Mouse (Mus musculus) lung, embryonic 14.5 days (tissue): ENCODE measurements at regions not wholly inside any gene's neighbourhood (a gene's known extent, or its start where the extent isn't known, plus 50 kb on each side); places are given as distances from the start of the nearest gene placed in this dataset.

Source experiments
- ATAC-seq: fragments of 200-750 bp; cut with Nextera tagmentation; 2 replicates; pipeline ENCODE4 v1.8.0; 2017; ENCODE audit warnings: mild to moderate bottlenecking, moderate TSS enrichment, moderate library complexity; ENCODE audit not compliant: insufficient read depth
- DNase-seq: peaks from one replicate; pipeline ENCODE4 v3.0.0-alpha.2; 2015
- H3K27ac ChIP-seq: fragments of 300-500 bp; sonication (generic); 2 replicates; pipeline ENCODE4 v1.5.1; 2014; ENCODE audit warnings: low read depth, mild to moderate bottlenecking, moderate library complexity
- H3K27me3 ChIP-seq: fragments of 300-500 bp; sonication (generic); 2 replicates; pipeline ENCODE4 v1.6.1; 2014; ENCODE audit warnings: low read length, control low read depth; ENCODE audit not compliant: insufficient read depth
- H3K36me3 ChIP-seq: fragments of 300-500 bp; sonication (generic); 2 replicates; pipeline ENCODE4 v1.6.1; 2014; ENCODE audit warnings: control low read depth; ENCODE audit not compliant: insufficient read depth
- H3K4me1 ChIP-seq: fragments of 300-500 bp; sonication (generic); 2 replicates; pipeline ENCODE4 v1.6.1; 2014; ENCODE audit warnings: antibody characterized with exemption, control low read depth; ENCODE audit not compliant: insufficient read depth
- H3K4me2 ChIP-seq: fragments of 300-500 bp; sonication (generic); 2 replicates; pipeline ENCODE4 v1.6.1; 2014; ENCODE audit warnings: mild to moderate bottlenecking
- H3K4me3 ChIP-seq: fragments of 300-500 bp; sonication (generic); 2 replicates; pipeline ENCODE4 v1.5.1; 2014; ENCODE audit warnings: low read depth, low read length
- H3K9ac ChIP-seq: fragments of 300-500 bp; sonication (generic); 2 replicates; pipeline ENCODE4 v1.6.1; 2014
- H3K9me3 ChIP-seq: fragments of 300-500 bp; sonication (generic); 2 replicates; pipeline ENCODE4 v1.6.1; 2016; ENCODE audit warnings: low read depth, low read length, control low read depth
- CTCF ChIP-seq: IDR thresholded peaks from 2 replicates; pipeline ENCODE4 v1.5.1; 2016; ENCODE audit warnings: antibody characterized with exemption, low read depth
- WGBS: fragments of 180-500 bp; shearing (Covaris S2); extraction: QIAGEN DNeasy Blood & Tissue Kit; methylation state at CpG from one replicate; pipeline ENCODE4 v1.1.7; 2014; 5-methylcytosine and 5-hydroxymethylcytosine counted together

DNA sequence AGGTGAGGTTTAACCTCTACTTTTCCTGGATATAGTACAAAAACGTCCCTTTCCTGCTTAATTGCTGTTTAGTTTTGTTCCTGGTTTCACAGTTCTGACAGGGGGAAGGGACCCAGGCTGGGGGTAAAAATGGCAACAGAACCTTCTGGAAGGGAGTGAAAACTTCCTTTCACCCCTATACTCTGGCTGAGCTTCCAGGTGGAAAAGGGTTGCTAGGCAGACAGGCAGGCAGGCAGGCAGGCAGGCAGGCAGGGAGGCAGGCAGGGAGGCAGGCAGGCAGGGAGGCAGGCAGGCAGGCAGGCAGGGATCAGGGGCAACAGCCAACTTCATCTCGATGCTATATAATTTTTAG lies 94.9 kb upstream of the Bmper start:
- Histone ChIP-seq H3K9me3 (no peaks in the 10 kb centered on the region), H3K4me1 (0 out of 2 replicates have a peak, but pooled peaks cover 3% of the 10 kb centered on the region), H3K36me3 (no peaks in the 10 kb centered on the region), H3K4me3 (no peak overlapping the region), H3K4me2 (no peak overlapping the region), H3K27ac (no peak overlapping the region), H3K27me3 (no peaks in the 10 kb centered on the region), H3K9ac (no peak overlapping the region)
- WGBS = 57% methylated on average over 2 of the region's 2 CpGs
- DNase-seq = no peak
- ATAC-seq = no peak
- no peak for TF ChIP-seq CTCF

DNA sequence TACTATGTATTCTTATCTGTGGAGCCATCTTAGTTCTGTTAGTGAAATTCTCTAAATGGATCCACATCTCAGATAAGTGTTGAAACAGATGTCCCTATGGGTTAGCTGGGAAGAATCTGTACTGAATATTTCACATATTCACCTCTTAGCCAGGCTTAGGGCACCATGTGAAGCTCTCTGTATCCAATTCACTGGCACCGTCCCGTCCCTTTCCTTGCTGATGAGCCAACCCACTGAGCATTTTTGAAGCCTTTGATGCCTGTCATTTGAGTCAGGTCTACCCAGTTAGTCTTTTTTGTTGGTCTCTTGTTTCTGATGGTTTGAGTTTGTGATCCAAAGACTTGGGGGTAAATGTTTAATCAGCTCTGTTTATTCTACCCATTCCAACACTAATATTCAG lies 88.9 kb upstream of the Bmper start:
- DNase-seq = no peak
- TF ChIP-seq CTCF = no peak
- H3K36me3 ChIP-seq = no peaks in the 10 kb centered on the region

DNA sequence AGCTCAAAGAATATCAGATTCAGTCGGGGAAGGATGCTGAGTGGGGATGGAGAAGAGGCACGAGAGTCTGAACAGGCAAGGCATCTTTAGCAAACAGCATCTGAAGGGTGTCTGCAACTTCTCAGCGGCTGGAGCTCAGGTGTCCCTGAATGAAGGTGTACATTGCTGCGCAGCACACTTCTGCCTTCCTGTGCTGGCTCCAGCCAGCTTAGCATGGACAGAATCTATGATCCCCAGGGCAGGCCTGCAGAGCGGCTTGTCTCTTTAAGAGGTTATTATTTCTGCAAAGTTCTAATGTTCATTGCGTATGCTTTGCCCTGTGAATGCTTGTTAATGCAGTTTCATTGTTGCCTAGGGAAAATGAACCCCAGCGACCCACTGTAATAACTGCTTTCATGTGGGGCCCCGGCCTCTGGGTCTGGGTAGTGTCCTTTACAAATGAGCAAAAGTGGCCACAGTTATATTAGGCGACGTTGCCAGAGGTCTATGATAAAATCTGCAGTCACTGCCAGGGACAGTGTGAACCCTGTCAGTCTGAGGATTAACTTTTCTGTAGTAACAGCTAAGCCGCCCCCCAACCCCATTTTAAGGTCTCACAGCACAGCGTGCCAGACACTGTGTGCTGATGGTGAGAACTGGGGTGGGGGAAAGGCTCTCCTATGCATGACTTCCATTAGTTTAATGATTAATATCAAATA lies 88.3 kb upstream of the Bmper start:
- no peaks in the 10 kb centered on the region for H3K27me3 ChIP-seq
- H3K27ac ChIP-seq = no peak overlapping the region
- no peak for TF ChIP-seq CTCF
- DNase-seq (peak; percentile 53), ATAC-seq (0 out of 2 replicates have a peak, but pooled peaks have one; percentile 22)
- H3K4me2 ChIP-seq = no peak overlapping the region
- no peak overlapping the region for H3K4me3 ChIP-seq
- WGBS = 47% methylated on average over 12 of the region's 12 CpGs
- H3K36me3 ChIP-seq = no peaks in the 10 kb centered on the region
- H3K9me3 ChIP-seq = no peaks in the 10 kb centered on the region
- peaks cover 5% of the 10 kb centered on the region; the same call in 1 of the 2 replicates for H3K4me1 ChIP-seq
- no peak overlapping the region for H3K9ac ChIP-seq

More for the DNA sequence above, 88.9 kb upstream of the Bmper start:
- Histone ChIP-seq H3K4me1 (peaks cover 5% of the 10 kb centered on the region; the same call in 1 of the 2 replicates), H3K9ac (no peak overlapping the region), H3K9me3 (no peaks in the 10 kb centered on the region), H3K27me3 (no peaks in the 10 kb centered on the region), H3K27ac (no peak overlapping the region), H3K4me2 (no peak overlapping the region), H3K4me3 (no peak overlapping the region)
- 68% methylated on average over 2 of the region's 2 CpGs for WGBS
- ATAC-seq = no peak

DNA sequence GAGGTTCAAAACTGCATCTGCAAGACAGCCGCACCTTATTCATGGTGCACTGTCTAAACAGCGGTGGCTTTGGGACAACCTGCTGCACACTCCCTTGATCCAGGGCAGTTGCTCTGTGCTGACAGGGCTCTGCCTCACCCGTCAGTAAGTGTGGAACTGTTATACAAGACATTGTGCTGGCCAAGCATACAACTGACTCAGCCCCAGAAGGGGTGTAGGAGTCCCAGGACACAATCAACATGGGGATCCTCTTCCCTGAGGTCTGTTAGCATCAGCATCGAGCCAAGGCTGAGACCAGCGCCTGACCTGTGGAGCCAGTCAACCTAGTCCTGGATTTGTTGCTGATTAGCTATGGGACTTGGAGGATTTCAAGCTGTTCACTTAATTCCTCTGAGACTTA lies 86.4 kb upstream of the Bmper start:
- DNase-seq = no peak

DNA sequence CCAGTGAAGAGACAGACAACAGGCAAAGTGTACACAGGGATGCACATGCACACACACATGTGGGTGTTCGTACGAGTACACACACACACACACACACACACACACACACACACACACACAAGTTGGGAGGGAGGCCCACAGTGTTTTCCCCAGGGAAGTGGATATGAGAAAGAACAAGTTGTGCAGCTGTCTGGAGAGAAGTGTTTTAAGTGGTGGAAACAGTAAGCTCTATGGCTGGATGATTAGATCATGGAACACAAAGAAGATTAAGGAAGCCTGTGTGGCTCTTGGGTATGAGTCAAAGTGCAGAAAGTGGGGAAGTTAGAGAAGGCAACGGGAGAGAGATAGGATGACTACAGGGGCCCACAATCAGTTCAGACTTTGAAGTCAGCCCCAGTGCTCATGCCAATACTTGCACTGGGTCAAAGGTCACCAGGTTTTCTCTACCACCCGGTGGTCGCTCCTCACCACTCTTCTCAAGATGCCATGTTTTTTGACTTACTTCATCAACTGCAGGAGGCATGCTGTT lies 85.1 kb upstream of the Bmper start:
- Histone ChIP-seq H3K4me2 (no peak overlapping the region), H3K9me3 (no peaks in the 10 kb centered on the region), H3K4me1 (peaks cover 2% of the 10 kb centered on the region; the same call in 1 of the 2 replicates), H3K4me3 (no peak overlapping the region), H3K27ac (no peak overlapping the region), H3K36me3 (no peaks in the 10 kb centered on the region), H3K9ac (no peak overlapping the region), H3K27me3 (no peaks in the 10 kb centered on the region)
- DNase-seq (no peak), ATAC-seq (no peak)
- 44% methylated on average over 5 of the region's 5 CpGs for WGBS
- no peak for TF ChIP-seq CTCF

More for the DNA sequence above, 86.4 kb upstream of the Bmper start:
- H3K9me3 ChIP-seq = no peaks in the 10 kb centered on the region
- ATAC-seq = no peak
- no peaks in the 10 kb centered on the region for H3K36me3 ChIP-seq
- no peaks in the 10 kb centered on the region for H3K27me3 ChIP-seq
- H3K4me2 ChIP-seq = no peak overlapping the region
- no peak overlapping the region for H3K9ac ChIP-seq
- H3K4me3 ChIP-seq = no peak overlapping the region
- no peak for TF ChIP-seq CTCF
- 78% methylated on average over 5 of the region's 5 CpGs for WGBS
- H3K4me1 ChIP-seq = peaks cover 2% of the 10 kb centered on the region; the same call in 1 of the 2 replicates
- H3K27ac ChIP-seq = no peak overlapping the region

DNA sequence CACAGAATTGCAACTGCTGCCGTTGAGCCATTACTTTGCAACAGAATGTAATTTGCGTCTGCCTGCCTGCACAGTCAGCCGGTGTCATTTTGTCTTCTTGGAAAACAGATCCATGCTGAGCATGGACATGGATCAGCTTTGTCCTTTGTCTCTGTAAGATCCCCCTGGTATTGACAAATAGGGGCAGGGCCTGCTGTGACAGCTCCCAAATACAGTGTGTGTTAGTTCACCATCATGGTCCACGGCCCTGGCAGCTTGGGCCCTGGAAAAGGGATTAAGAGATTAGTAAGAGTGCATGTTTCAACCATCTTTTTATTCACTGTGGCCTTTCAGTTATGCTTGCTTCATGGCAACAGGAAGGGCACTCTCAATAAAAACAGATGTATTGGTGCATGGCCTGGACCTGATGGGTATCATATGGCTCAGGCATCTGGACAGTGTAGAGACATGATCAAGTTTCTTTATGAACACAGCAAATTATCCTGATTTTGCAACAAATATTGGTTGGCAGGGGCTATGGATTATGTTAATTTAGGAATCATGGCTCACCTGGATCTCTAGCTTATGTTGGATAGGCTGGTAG lies 83.2 kb upstream of the Bmper start:
- ATAC-seq (no peak), DNase-seq (no peak)
- H3K27me3 ChIP-seq = no peaks in the 10 kb centered on the region
- H3K9ac ChIP-seq = no peak overlapping the region
- no peaks in the 10 kb centered on the region for H3K9me3 ChIP-seq
- no peak overlapping the region for H3K4me3 ChIP-seq
- no peak for TF ChIP-seq CTCF
- H3K4me2 ChIP-seq = no peak overlapping the region
- no peaks in the 10 kb centered on the region for H3K36me3 ChIP-seq
- WGBS = 77% methylated on average over 4 of the region's 4 CpGs
- no peaks in the 10 kb centered on the region for H3K4me1 ChIP-seq
- no peak overlapping the region for H3K27ac ChIP-seq

DNA sequence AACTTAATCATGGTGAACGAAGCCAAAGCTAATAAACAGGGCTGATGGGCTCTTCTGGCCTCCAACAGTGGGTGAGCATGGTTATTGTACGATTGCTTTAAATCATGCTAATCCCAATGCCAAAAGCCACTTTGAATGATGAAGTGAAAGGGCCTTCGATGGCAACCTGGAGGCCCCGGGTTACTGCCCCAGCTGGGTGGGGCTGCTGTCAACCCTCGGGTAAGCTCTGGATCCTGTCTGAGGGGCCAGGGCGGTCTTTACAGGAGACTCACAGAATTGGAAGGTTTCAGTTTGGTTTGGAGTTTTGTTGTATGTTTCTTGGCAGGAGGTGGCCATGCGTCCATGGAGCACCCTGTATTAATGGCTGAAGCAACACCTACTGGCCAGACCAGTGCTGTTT lies 78.6 kb upstream of the Bmper start:
- Histone ChIP-seq H3K27ac (no peak overlapping the region), H3K36me3 (no peaks in the 10 kb centered on the region), H3K9me3 (no peaks in the 10 kb centered on the region), H3K9ac (no peak overlapping the region), H3K4me2 (no peak overlapping the region), H3K4me1 (no peaks in the 10 kb centered on the region), H3K27me3 (no peaks in the 10 kb centered on the region), H3K4me3 (no peak overlapping the region)
- no peak for ATAC-seq
- TF ChIP-seq CTCF = no peak
- DNase-seq = no peak
- WGBS = 74% methylated on average over 7 of the region's 7 CpGs
